Mouse (Mus musculus) cortical plate, adult 2 months (tissue): ENCODE results near the gene Cks2.

Experiments
- CTCF ChIP-seq: fragments of 200-500 bp; IDR thresholded peaks from 2 replicates; pipeline ENCODE4 v1.5.1; 2011; ENCODE audit warnings: mild to moderate bottlenecking, control low read depth, low read length; ENCODE audit not compliant: insufficient read depth; ENCODE audit errors: extremely low read depth
- POLR2A ChIP-seq: fragments of 200-500 bp; IDR thresholded peaks from 2 replicates; pipeline ENCODE4 v1.6.1; 2011; ENCODE audit warnings: mild to moderate bottlenecking, low read length, control low read depth; ENCODE audit not compliant: insufficient read depth; ENCODE audit errors: extremely low read depth

GRCm38 (mm10) chr13:51697455-51697854 is 52.4 kb downstream of the Cks2 start:
- TF ChIP-seq CTCF = no peak
- TF ChIP-seq POLR2A = no peak
